Mouse (Mus musculus): ENCODE measurements at regions not wholly inside any gene's neighbourhood (a gene's known extent, or its start where the extent isn't known, plus 50 kb on each side); places are given as distances from the start of the nearest gene placed in this dataset.

GRCm38 (mm10) chr1:41141992-41142391 is 336.6 kb downstream of the Tmem182 start:
- no peak for TF ChIP-seq POLR2A (IDR thresholded peaks at IDR 0.05; ENCODE audit: extremely low read depth, insufficient read depth, low read length)
- TF ChIP-seq CTCF (IDR thresholded peaks at IDR 0.05; ENCODE audit: low read depth, low read length), result no peak

Measured in liver, adult 2 months (tissue).